Mouse (Mus musculus): ENCODE measurements around the gene Fbln1.

Gene Fbln1

GRCm38 (mm10) chr15:85205792-85206702 lies at the start of gene Fbln1:
Gene Fbln1 (plus strand): TSS chr15:85205949.
- in situ Hi-C loops (cut with MboI, MseI), result no loop called here

- in situ Hi-C loops (cut with MboI, MseI), result loop anchor here (5.0 kb wide), 1 partner anchor 406 kb away; no protein-coding TSS in a partner anchor
Observed at GRCm38 (mm10) chr15:85156198-85156597, 49.6 kb upstream of the Fbln1 start.

- in situ Hi-C loops (cut with MboI, MseI), result no loop called here
Observed at GRCm38 (mm10) chr15:85161416-85161815, 44.3 kb upstream of the Fbln1 start.

GRCm38 (mm10) chr15:85162693-85163663 lies 42.8 kb upstream of the Fbln1 start:
- in situ Hi-C loops (cut with MboI, MseI), result no loop called here

- in situ Hi-C loops (cut with MboI, MseI), result no loop called here
Observed at GRCm38 (mm10) chr15:85166433-85166933, 39.3 kb upstream of the Fbln1 start.

GRCm38 (mm10) chr15:85167086-85167679 lies 38.6 kb upstream of the Fbln1 start:
- in situ Hi-C loops (cut with MboI, MseI), result no loop called here

- in situ Hi-C loops (cut with MboI, MseI), result no loop called here
Observed at GRCm38 (mm10) chr15:85172054-85172453, 33.7 kb upstream of the Fbln1 start.

GRCm38 (mm10) chr15:85173425-85173824 lies 32.3 kb upstream of the Fbln1 start:
- in situ Hi-C loops (cut with MboI, MseI), result no loop called here

GRCm38 (mm10) chr15:85174060-85174459 lies 31.7 kb upstream of the Fbln1 start:
- in situ Hi-C loops (cut with MboI, MseI), result no loop called here

- in situ Hi-C loops (cut with MboI, MseI), result no loop called here
Observed at GRCm38 (mm10) chr15:85177576-85177975, 28.2 kb upstream of the Fbln1 start.

- in situ Hi-C loops (cut with MboI, MseI), result no loop called here
Observed at GRCm38 (mm10) chr15:85178172-85178571, 27.6 kb upstream of the Fbln1 start.

GRCm38 (mm10) chr15:85179528-85180180 lies 26.1 kb upstream of the Fbln1 start:
- in situ Hi-C loops (cut with MboI, MseI), result no loop called here

GRCm38 (mm10) chr15:85180368-85180767 lies 25.4 kb upstream of the Fbln1 start:
- in situ Hi-C loops (cut with MboI, MseI), result no loop called here

- in situ Hi-C loops (cut with MboI, MseI), result no loop called here
Observed at GRCm38 (mm10) chr15:85182063-85182462, 23.7 kb upstream of the Fbln1 start.

- in situ Hi-C loops (cut with MboI, MseI), result no loop called here
Observed at GRCm38 (mm10) chr15:85186916-85187315, 18.8 kb upstream of the Fbln1 start.

GRCm38 (mm10) chr15:85188167-85188778 lies 17.5 kb upstream of the Fbln1 start:
- in situ Hi-C loops (cut with MboI, MseI), result no loop called here

GRCm38 (mm10) chr15:85200446-85201289 lies 5.1 kb upstream of the Fbln1 start:
- in situ Hi-C loops (cut with MboI, MseI), result no loop called here

GRCm38 (mm10) chr15:85202199-85202598 lies 3.5 kb upstream of the Fbln1 start:
- in situ Hi-C loops (cut with MboI, MseI), result no loop called here

GRCm38 (mm10) chr15:85202787-85203186 lies 3.0 kb upstream of the Fbln1 start:
- in situ Hi-C loops (cut with MboI, MseI), result no loop called here

GRCm38 (mm10) chr15:85204383-85204782 lies 1.4 kb upstream of the Fbln1 start:
- in situ Hi-C loops (cut with MboI, MseI), result no loop called here

Measured in T-helper 1 cell (primary cell).